Mouse (Mus musculus) intestine, embryonic 14.5 days (tissue): Measurements from ENCODE around the gene Nop16. TPM values are rescaled to one million over a fixed set of nuclear protein-coding genes. Genes with fewer than 3 reads are reported as not detected.
A peak's percentile ranks its signal among the peaks of the same experiment; 100 is the strongest.
"Not testable (repeated sequence)": the region's sequence is repeated elsewhere in the genome, so short reads cannot be mapped to it uniquely, and the experiment has no call there.

Experiments
- ATAC-seq: fragments of 200-750 bp; cut with Nextera tagmentation; replicated peaks from 2 replicates; pipeline ENCODE4 v1.8.0; 2017; ENCODE audit warnings: low read depth, moderate number of reproducible peaks, moderate TSS enrichment, moderate library complexity; ENCODE audit not compliant: low FRiP score, low TSS enrichment
- DNase-seq: peaks from one replicate; pipeline ENCODE4 v3.0.0-alpha.2; 2018; ENCODE audit warnings: low spot score
- H3K27ac ChIP-seq: fragments of 300-500 bp; sonication (generic); 2 replicates; pipeline ENCODE4 v1.5.1; 2014; ENCODE audit warnings: low read depth, mild to moderate bottlenecking, control low read depth
- H3K27me3 ChIP-seq: fragments of 300-500 bp; sonication (generic); replicated peaks from 2 replicates; pipeline ENCODE4 v1.6.1; 2014; ENCODE audit warnings: low read length, control low read depth; ENCODE audit not compliant: control insufficient read depth, insufficient read depth
- H3K36me3 ChIP-seq: fragments of 300-500 bp; sonication (generic); 2 replicates; pipeline ENCODE4 v1.6.1; 2014; ENCODE audit warnings: low read length, control low read depth; ENCODE audit not compliant: control insufficient read depth, insufficient read depth
- H3K4me1 ChIP-seq: fragments of 300-500 bp; sonication (generic); replicated peaks from 2 replicates; pipeline ENCODE4 v1.6.1; 2014; ENCODE audit warnings: low read length, control low read depth, mixed read lengths; ENCODE audit not compliant: control insufficient read depth, insufficient read depth
- H3K4me2 ChIP-seq: fragments of 300-500 bp; sonication (generic); 2 replicates; pipeline ENCODE4 v1.6.1; 2014; ENCODE audit warnings: low read length
- H3K4me3 ChIP-seq: fragments of 300-500 bp; sonication (generic); 2 replicates; pipeline ENCODE4 v1.5.1; 2014; ENCODE audit warnings: low read depth, low read length, control low read depth, mixed read lengths
- H3K9ac ChIP-seq: fragments of 300-500 bp; sonication (generic); 2 replicates; pipeline ENCODE4 v1.6.1; 2014; ENCODE audit warnings: mild to moderate bottlenecking, low read length
- H3K9me3 ChIP-seq: fragments of 300-500 bp; sonication (generic); 2 replicates; pipeline ENCODE4 v1.6.1; 2016; ENCODE audit warnings: low read length, control low read depth; ENCODE audit not compliant: control insufficient read depth
- WGBS: fragments of 180-500 bp; shearing (Covaris S2); extraction: QIAGEN DNeasy Blood & Tissue Kit; methylation state at CpG from one replicate; pipeline ENCODE4 v1.1.7; 2014; 5-methylcytosine and 5-hydroxymethylcytosine counted together
- polyA plus RNA-seq: library from polyadenylated mRNA; unstranded; fragments of >200 nt; fragmentation: Nextera tagmentation; extraction: Ambion mirVana; gene quantifications from 2 replicates; pipeline ENCODE4 v1.2.1, GENCODE M21; 2014

Nop16 gene
- polyA plus RNA-seq, 1 experiment from 2014 or later: 78.8 TPM

DNA sequence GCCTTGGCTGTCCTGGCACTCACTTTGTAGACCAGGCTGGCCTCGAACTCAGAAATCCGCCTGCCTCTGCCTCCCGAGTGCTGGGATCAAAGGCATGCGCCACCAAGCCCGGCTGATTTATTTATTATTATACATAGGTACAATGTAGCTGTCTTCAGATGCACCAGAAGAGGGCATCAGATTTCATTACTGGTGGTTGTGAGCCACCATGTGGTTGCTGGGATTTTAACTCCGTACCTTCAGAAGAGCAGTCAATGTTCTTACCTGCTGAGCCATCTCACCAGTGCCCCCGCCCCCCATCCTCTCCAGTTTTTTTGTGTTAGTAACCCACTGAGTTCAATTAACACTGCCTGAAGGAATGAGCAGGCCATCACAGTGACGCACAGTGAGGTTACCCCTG, 23.3 kb upstream of the Nop16 start:
- 86% methylated on average over 8 of the region's 8 CpGs for WGBS
- not testable (repeated sequence) for DNase-seq

GRCm38 (mm10) chr13:54610972-54611754, 21.3 kb upstream of the Nop16 start, which contains the start of gene Cltb:
Gene Cltb, minus strand, starts transcription at chr13:54611344.
- DNase-seq (peak; percentile 95), ATAC-seq (peak; percentile 67)
- peak within 1 kb of the TSS; percentile 91 for H3K4me2 ChIP-seq
- peak within 1 kb of the TSS; percentile 68 for H3K4me3 ChIP-seq
- no peaks in the 10 kb centered on the region for H3K36me3 ChIP-seq
- H3K9me3 ChIP-seq: no peaks in the 10 kb centered on the region
- 0 out of 2 replicates have a peak within 1 kb of the TSS, but pooled peaks have one; percentile 22 for H3K27ac ChIP-seq
- under 1% methylated on average over 66 of the region's 66 CpGs for WGBS
- H3K27me3 ChIP-seq: no peaks in the 10 kb centered on the region
- peaks cover 7% of the 10 kb centered on the region; the same call in 1 of the 2 replicates for H3K4me1 ChIP-seq
- H3K9ac ChIP-seq: peak within 1 kb of the TSS; percentile 79

More for the DNA sequence above, 23.3 kb upstream of the Nop16 start:
- H3K4me1 ChIP-seq, ATAC-seq, H3K27ac ChIP-seq, H3K36me3 ChIP-seq, H3K9me3 ChIP-seq, H3K27me3 ChIP-seq, H3K4me2 ChIP-seq, H3K9ac ChIP-seq, H3K4me3 ChIP-seq: not testable (repeated sequence)

GRCm38 (mm10) chr13:54610613-54610971, 20.7 kb upstream of the Nop16 start:
- ATAC-seq: no peak
- WGBS: 9% methylated on average over 13 of the region's 13 CpGs

DNA sequence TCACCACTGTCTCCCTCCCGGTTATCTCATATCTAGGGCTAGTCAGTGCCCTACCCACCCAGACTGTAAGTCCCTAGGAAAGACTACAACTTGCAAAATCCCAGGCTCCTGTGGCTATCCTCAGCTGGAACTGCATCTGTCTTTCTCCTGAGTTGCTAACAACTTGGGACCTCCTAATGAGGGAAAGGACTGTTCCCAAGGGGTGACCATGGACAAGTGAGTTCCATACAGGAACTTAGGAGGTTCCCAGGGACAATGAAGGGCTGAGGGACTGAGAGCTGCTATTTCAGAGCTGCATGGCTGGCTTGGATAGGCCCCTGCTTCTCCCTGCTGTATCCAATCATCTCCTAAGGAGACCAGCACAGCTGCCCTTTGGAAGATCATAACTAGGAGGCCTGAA, 19.4 kb upstream of the Nop16 start:
- Histone ChIP-seq H3K9ac (no peak overlapping the region), H3K27ac (no peak overlapping the region)
- WGBS: 24% methylated on average over 1 of the region's 1 CpGs

More at GRCm38 (mm10) chr13:54610613-54610971, 20.7 kb upstream of the Nop16 start:
- Histone ChIP-seq H3K27me3 (no peaks in the 10 kb centered on the region), H3K27ac (0 out of 2 replicates have a peak overlapping the region, but pooled peaks have one; percentile 22), H3K4me2 (peak overlapping the region; percentile 91), H3K36me3 (no peaks in the 10 kb centered on the region; the same call in 1 of the 2 replicates), H3K9me3 (no peaks in the 10 kb centered on the region), H3K9ac (peak overlapping the region; percentile 79), H3K4me1 (peaks cover 7% of the 10 kb centered on the region; the same call in 1 of the 2 replicates), H3K4me3 (peak overlapping the region; percentile 68)
- DNase-seq: peak; percentile 74

GRCm38 (mm10) chr13:54608666-54609065, 18.8 kb upstream of the Nop16 start:
- WGBS: 37% methylated on average over 8 of the region's 8 CpGs
- Histone ChIP-seq H3K27ac (no peak overlapping the region), H3K36me3 (peaks cover 3% of the 10 kb centered on the region; the same call in 1 of the 2 replicates), H3K9me3 (no peaks in the 10 kb centered on the region), H3K4me3 (no peak overlapping the region), H3K9ac (no peak overlapping the region), H3K27me3 (no peaks in the 10 kb centered on the region), H3K4me1 (peaks cover 7% of the 10 kb centered on the region; the same call in 1 of the 2 replicates), H3K4me2 (no peak overlapping the region)
- ATAC-seq (no peak), DNase-seq (no peak)

More for the DNA sequence above, 19.4 kb upstream of the Nop16 start:
- ATAC-seq (no peak), DNase-seq (no peak)
- no peaks in the 10 kb centered on the region for H3K9me3 ChIP-seq
- H3K4me3 ChIP-seq: no peak overlapping the region
- H3K4me2 ChIP-seq: no peak overlapping the region
- peaks cover 7% of the 10 kb centered on the region; the same call in 1 of the 2 replicates for H3K4me1 ChIP-seq
- peaks cover 3% of the 10 kb centered on the region; the same call in 1 of the 2 replicates for H3K36me3 ChIP-seq
- H3K27me3 ChIP-seq: no peaks in the 10 kb centered on the region

DNA sequence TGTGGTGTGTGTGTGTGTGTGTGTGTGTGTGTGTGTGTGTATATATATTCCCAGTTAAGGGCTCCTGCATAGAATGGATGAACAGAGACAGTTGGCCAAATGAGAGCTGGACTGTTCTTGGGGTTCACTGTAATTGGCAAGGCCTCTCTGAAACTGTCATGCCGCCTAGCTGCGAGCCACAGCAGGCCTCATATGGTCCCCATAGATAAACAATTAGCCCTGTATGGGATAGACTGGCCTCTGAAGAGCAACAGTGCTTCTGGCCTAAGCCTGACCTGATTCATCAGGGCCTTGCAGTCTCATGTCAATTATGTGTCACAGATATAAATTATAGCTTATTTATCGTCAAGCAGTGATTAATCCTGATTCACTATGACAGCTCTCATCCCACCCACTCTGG, 18.1 kb upstream of the Nop16 start:
- peaks cover 3% of the 10 kb centered on the region; the same call in 1 of the 2 replicates for H3K36me3 ChIP-seq
- no peak overlapping the region for H3K4me2 ChIP-seq
- no peaks in the 10 kb centered on the region for H3K27me3 ChIP-seq
- whole genome bisulfite sequencing: 53% methylated on average over 3 of the region's 3 CpGs
- no peaks in the 10 kb centered on the region for H3K9me3 ChIP-seq
- ATAC-seq (no peak), DNase-seq (no peak)
- H3K9ac ChIP-seq: no peak overlapping the region
- no peak overlapping the region for H3K27ac ChIP-seq
- H3K4me3 ChIP-seq: no peak overlapping the region
- peaks cover 7% of the 10 kb centered on the region; the same call in 1 of the 2 replicates for H3K4me1 ChIP-seq

GRCm38 (mm10) chr13:54607204-54607603, 17.3 kb upstream of the Nop16 start:
- Histone ChIP-seq H3K4me3 (no peak overlapping the region), H3K27ac (no peak overlapping the region), H3K27me3 (no peaks in the 10 kb centered on the region), H3K4me2 (no peak overlapping the region), H3K36me3 (peaks cover 3% of the 10 kb centered on the region; the same call in 1 of the 2 replicates), H3K4me1 (peaks cover 7% of the 10 kb centered on the region; the same call in 1 of the 2 replicates), H3K9me3 (no peaks in the 10 kb centered on the region), H3K9ac (no peak overlapping the region)
- no peak for ATAC-seq
- WGBS: 59% methylated on average over 5 of the region's 5 CpGs
- no peak for DNase-seq

GRCm38 (mm10) chr13:54605426-54605825, 15.5 kb upstream of the Nop16 start:
- Histone ChIP-seq H3K9me3 (no peaks in the 10 kb centered on the region), H3K4me3 (no peak overlapping the region), H3K9ac (no peak overlapping the region), H3K4me1 (peaks cover 2% of the 10 kb centered on the region; the same call in 1 of the 2 replicates), H3K27ac (no peak overlapping the region), H3K27me3 (no peaks in the 10 kb centered on the region), H3K4me2 (no peak overlapping the region), H3K36me3 (peaks cover 3% of the 10 kb centered on the region; the same call in 1 of the 2 replicates)
- WGBS: 68% methylated on average over 5 of the region's 5 CpGs
- no peak for ATAC-seq
- no peak for DNase-seq
